Mouse (Mus musculus) lung, adult 2 months (tissue): Measurements from ENCODE around the gene Trpv4. TPM values are rescaled to one million over a fixed set of nuclear protein-coding genes. Genes with fewer than 3 reads are reported as not detected.

Experiments used
- DNase-seq: peaks from one replicate; pipeline ENCODE4 v3.0.0; 2022
- H3K4me1 ChIP-seq: fragments of 200-500 bp; 2 replicates; pipeline ENCODE4 v1.6.1; 2011; ENCODE audit warnings: low read length; ENCODE audit not compliant: control insufficient read depth, insufficient read depth
- H3K4me3 ChIP-seq: fragments of 200-500 bp; replicated peaks from 2 replicates; pipeline ENCODE3; 2011; ENCODE audit warnings: low read depth, mild to moderate bottlenecking, control low read depth, low read length; ENCODE audit errors: extremely low read depth
- CTCF ChIP-seq: fragments of 200-500 bp; IDR thresholded peaks from 2 replicates; pipeline ENCODE4 v1.5.1; 2011; ENCODE audit warnings: mild to moderate bottlenecking, low read length, control low read depth; ENCODE audit not compliant: insufficient read depth
- POLR2A ChIP-seq: fragments of 200-500 bp; IDR thresholded peaks from 2 replicates; pipeline ENCODE4 v1.6.1; 2011; ENCODE audit warnings: low read depth, mild to moderate bottlenecking, control low read depth, low read length, borderline replicate concordance; ENCODE audit errors: extremely low read depth
- WGBS: fragments of 180-500 bp; shearing (Covaris S2); methylation state at CpG from one replicate; pipeline ENCODE4 v1.1.7; 2018; 5-methylcytosine and 5-hydroxymethylcytosine counted together
- polyA plus RNA-seq: library from polyadenylated mRNA; depleted of rRNA; stranded (reverse); fragments of >200 nt; gene quantifications from 2 replicates; pipeline ENCODE4 v1.2.3, GENCODE M21; 2012

The Trpv4 gene
- polyA plus RNA-seq, 1 experiment = 8.8 TPM

GRCm38 (mm10) chr5:114689700-114690366, 31.6 kb upstream of the Trpv4 start:
- peaks cover 28% of the 10 kb centered on the region for H3K4me1 ChIP-seq
- peak; percentile 52 for DNase-seq
- TF ChIP-seq CTCF (no peak), POLR2A (no peak)
- WGBS = 13% methylated on average over 16 of the region's 16 CpGs
- peak overlapping the region; percentile 76 for H3K4me3 ChIP-seq

- Histone ChIP-seq H3K4me3 (no peak overlapping the region), H3K4me1 (peaks cover 32% of the 10 kb centered on the region)
- TF ChIP-seq POLR2A (no peak), CTCF (no peak)
- 61% methylated on average over 13 of the region's 13 CpGs for WGBS
- DNase-seq = no peak
Observed at GRCm38 (mm10) chr5:114688703-114689102, 30.5 kb upstream of the Trpv4 start.

- Histone ChIP-seq H3K4me3 (no peak overlapping the region), H3K4me1 (peaks cover 32% of the 10 kb centered on the region)
- TF ChIP-seq POLR2A (no peak), CTCF (no peak)
- no peak for DNase-seq
Observed at GRCm38 (mm10) chr5:114687901-114688300, 29.7 kb upstream of the Trpv4 start.

- TF ChIP-seq POLR2A = no peak
- TF ChIP-seq CTCF = no peak
- 48% methylated on average over 7 of the region's 7 CpGs for WGBS
- no peak for DNase-seq
- Histone ChIP-seq H3K4me3 (no peak overlapping the region), H3K4me1 (peaks cover 37% of the 10 kb centered on the region)
Observed at GRCm38 (mm10) chr5:114686726-114687210, 28.5 kb upstream of the Trpv4 start.

- no peak overlapping the region for H3K4me3 ChIP-seq
- WGBS = 88% methylated on average over 5 of the region's 5 CpGs
- DNase-seq = no peak
- H3K4me1 ChIP-seq = peaks cover 38% of the 10 kb centered on the region
- TF ChIP-seq CTCF = no peak
- no peak for TF ChIP-seq POLR2A
Observed at GRCm38 (mm10) chr5:114685986-114686385, 27.8 kb upstream of the Trpv4 start.

GRCm38 (mm10) chr5:114681717-114682116, 23.5 kb upstream of the Trpv4 start:
- Histone ChIP-seq H3K4me3 (no peak overlapping the region), H3K4me1 (peaks cover 24% of the 10 kb centered on the region)
- no peak; the same call in 1 of the 2 replicates for TF ChIP-seq POLR2A
- no peak for TF ChIP-seq CTCF
- 41% methylated on average over 8 of the region's 8 CpGs for WGBS
- peak; percentile 32 for DNase-seq

- no peak overlapping the region for H3K4me3 ChIP-seq
- 35% methylated on average over 19 of the region's 19 CpGs for WGBS
- H3K4me1 ChIP-seq = peaks cover 24% of the 10 kb centered on the region
- DNase-seq = peak; percentile 25
- TF ChIP-seq CTCF = no peak
- no peak for TF ChIP-seq POLR2A
Observed at GRCm38 (mm10) chr5:114680676-114681285, 22.6 kb upstream of the Trpv4 start.

- DNase-seq = no peak
- Histone ChIP-seq H3K4me1 (peaks cover 24% of the 10 kb centered on the region), H3K4me3 (no peak overlapping the region)
- no peak for TF ChIP-seq POLR2A
- TF ChIP-seq CTCF = no peak
- WGBS = 46% methylated on average over 17 of the region's 17 CpGs
Observed at GRCm38 (mm10) chr5:114679841-114680591, 21.8 kb upstream of the Trpv4 start.

- no peak for TF ChIP-seq CTCF
- TF ChIP-seq POLR2A = no peak
- DNase-seq = no peak
- Histone ChIP-seq H3K4me3 (no peak overlapping the region), H3K4me1 (peaks cover under 1% of the 10 kb centered on the region)
- 78% methylated on average over 8 of the region's 8 CpGs for WGBS
Observed at GRCm38 (mm10) chr5:114674594-114674993, 16.4 kb upstream of the Trpv4 start.
